Mouse (Mus musculus): ENCODE measurements at regions not wholly inside any gene's neighbourhood (a gene's known extent, or its start where the extent isn't known, plus 50 kb on each side); places are given as distances from the start of the nearest gene placed in this dataset.

DNA sequence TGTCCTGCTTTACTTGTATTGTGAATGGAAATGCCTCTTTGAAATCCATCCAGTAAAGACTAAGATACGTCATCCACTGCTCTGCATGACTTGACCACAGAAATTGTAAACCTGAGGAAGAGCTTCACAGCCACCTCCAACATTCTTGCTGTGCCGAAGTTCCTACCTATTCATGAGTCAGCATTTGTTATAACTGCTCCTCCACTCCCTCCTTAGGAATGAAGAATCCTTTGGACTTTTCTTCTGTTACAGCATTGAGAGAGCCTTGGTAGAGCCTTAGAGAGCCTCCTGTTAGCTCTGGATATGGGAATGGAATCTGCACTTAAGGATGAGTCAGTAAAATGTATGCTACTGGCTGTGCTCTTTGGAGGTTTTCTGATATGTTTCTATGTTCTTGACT is 750.5 kb upstream of the Gcfc2 start:
- no peak for DNase-seq

DNA sequence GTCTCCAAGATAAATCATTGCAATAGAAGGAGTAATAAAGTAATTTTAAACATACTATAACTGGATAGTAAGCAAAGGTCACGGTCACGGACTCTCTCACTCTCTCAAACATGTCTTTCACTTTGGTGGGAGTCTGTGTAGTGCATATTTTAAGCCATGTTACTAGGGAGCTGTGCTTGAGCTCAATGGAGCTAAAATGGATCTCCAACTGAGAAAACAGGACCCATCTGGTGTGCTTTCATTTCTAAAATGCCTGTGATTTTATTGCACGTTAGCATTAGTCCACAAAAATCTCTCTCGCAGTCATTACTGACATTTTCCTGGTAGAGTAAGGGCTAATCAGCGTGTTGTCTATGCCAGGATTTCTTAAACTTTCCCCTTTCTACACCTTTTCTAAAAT is 733.3 kb upstream of the Gcfc2 start:
- DNase-seq: no peak

DNA sequence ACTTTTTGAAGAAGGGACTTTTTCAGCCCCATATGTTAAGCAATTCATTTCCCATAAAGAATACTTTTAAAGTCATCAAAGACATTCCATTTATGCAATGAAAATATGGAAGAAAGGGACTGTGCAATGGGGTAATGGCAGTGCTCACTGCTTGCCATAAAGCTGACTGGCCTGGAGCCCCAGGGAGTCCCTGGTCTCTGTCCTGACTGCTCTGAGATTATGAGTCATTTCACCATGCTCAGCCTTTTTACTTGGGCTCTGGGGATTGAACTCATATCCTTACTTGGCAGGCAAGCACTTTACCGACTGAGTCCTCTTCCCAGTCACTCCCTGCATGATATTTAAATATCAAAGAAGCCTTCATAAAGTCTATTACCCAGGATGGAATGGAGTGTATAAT is 712.9 kb upstream of the Gcfc2 start:
- DNase-seq: no peak

GRCm38 (mm10) chr6:81230747-81231146 is 692.7 kb upstream of the Gcfc2 start:
- DNase-seq: peak; percentile 5

GRCm38 (mm10) chr6:81259878-81260277 is 663.6 kb upstream of the Gcfc2 start:
- no peak for DNase-seq

Data from cerebellum, adult 9-11 months (tissue).